ENCODE assay signal across 10 mouse cellular contexts in the genomic region with DNA sequence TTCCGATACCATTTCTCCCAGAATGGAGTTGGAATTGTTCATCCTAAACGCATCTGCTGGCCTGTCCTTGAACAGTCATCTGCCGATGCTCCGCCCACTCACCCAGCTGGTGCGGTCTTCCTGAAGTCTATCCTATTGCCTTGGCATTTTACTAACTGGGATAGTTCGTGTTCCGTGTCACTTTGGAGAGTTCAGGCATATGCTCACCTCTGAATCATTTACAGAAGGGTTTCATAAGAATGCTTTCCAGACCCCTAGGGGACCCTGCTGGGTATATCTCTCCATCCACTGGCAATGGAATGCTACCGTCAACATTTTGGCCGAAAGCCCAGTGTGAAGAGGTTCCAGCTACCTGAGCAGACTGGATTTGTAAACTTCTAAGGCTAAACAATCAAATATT. TPM values are rescaled to one million over a fixed set of nuclear protein-coding genes. Genes with fewer than 3 reads are reported as not detected.
A peak's percentile ranks its signal among the peaks of the same experiment; 100 is the strongest.
DNase-seq lines count a peak whose midpoint lies in the region; ATAC-seq and TF ChIP-seq lines count a peak whose summit lies in the region.
"Had no signal": no experiment of that assay in that cellular context is flagged by ENCODE, and none has a peak within 500 bp of the region (broad histone marks: within the 10 kb centered on the region; RNA-seq: fewer than 3 reads in every experiment).

No protein-coding gene starts in this region.

- H3K9ac ChIP-seq in midbrain, embryonic 11.5 days (ENCODE audit: low read length) = no peak overlapping the region
- H3K9ac ChIP-seq in hindbrain, embryonic 11.5 days (ENCODE audit: low read depth, low read length) = no peak overlapping the region
- H3K9ac ChIP-seq: forebrain, embryonic 12.5 days; heart, embryonic 15.5 days had no signal

- no peaks in the 10 kb centered on the region for H3K9me3 ChIP-seq in heart, embryonic 10.5 days
- no peaks in the 10 kb centered on the region for H3K9me3 ChIP-seq in midbrain, embryonic 11.5 days (ENCODE audit: control insufficient read depth, low read length)
- no peaks in the 10 kb centered on the region for H3K9me3 ChIP-seq in hindbrain, embryonic 11.5 days (ENCODE audit: control insufficient read depth, low read length)
- H3K9me3 ChIP-seq: forebrain, embryonic 12.5 days; heart, embryonic 15.5 days had no signal

- ATAC-seq in midbrain, embryonic 11.5 days (ENCODE audit: low FRiP score) = no peak
- ATAC-seq in hindbrain, embryonic 11.5 days (ENCODE audit: low FRiP score) = no peak

- intact Hi-C loops in heart, postnatal 10 days (cut with DNase I) = no loop called here

- no peaks in the 10 kb centered on the region for H3K27me3 ChIP-seq in heart, embryonic 10.5 days (ENCODE audit: insufficient read depth, poor library complexity, severe bottlenecking)
- H3K27me3 ChIP-seq in midbrain, embryonic 11.5 days (ENCODE audit: control insufficient read depth, insufficient read depth, low read length) = no peaks in the 10 kb centered on the region
- H3K27me3 ChIP-seq in hindbrain, embryonic 11.5 days (ENCODE audit: control insufficient read depth, insufficient read depth, low read length) = no peaks in the 10 kb centered on the region
- H3K27me3 ChIP-seq: forebrain, embryonic 12.5 days; heart, embryonic 15.5 days had no signal

- DNase-seq in heart, postnatal 10 days = peak; percentile 2 to 8
- DNase-seq in heart, embryonic 10.5 days (ENCODE audit: low spot score) = no peak
- DNase-seq in adrenal gland, adult 18-20 months (ENCODE audit: low spot score in 2 of 2) = peak; percentile 13 to 26
- peak; percentile 81 to 87 for DNase-seq in cerebellum, postnatal 14 days
- peak; percentile 23 for DNase-seq in lung, adult 2 months
- DNase-seq in heart, postnatal 4 days = no peak
- no peak for DNase-seq in midbrain, embryonic 11.5 days (ENCODE audit: low spot score, missing footprints)
- no peak for DNase-seq in hindbrain, embryonic 11.5 days (ENCODE audit: low spot score)

- no peak for TF ChIP-seq POLR2A in lung, adult 2 months (IDR thresholded peaks at IDR 0.05; ENCODE audit: borderline replicate concordance, extremely low read depth, low read depth, low read length)

- no peak overlapping the region for H3K27ac ChIP-seq in heart, embryonic 10.5 days
- H3K27ac ChIP-seq in midbrain, embryonic 11.5 days (ENCODE audit: low read depth, low read length) = no peak overlapping the region
- H3K27ac ChIP-seq in hindbrain, embryonic 11.5 days (ENCODE audit: low read depth, low read length) = no peak overlapping the region
- H3K27ac ChIP-seq: forebrain, embryonic 12.5 days; heart, embryonic 15.5 days had no signal

- H3K4me2 ChIP-seq in midbrain, embryonic 11.5 days = no peak overlapping the region
- H3K4me2 ChIP-seq in hindbrain, embryonic 11.5 days (replicated peaks; ENCODE audit: low read depth, low read length) = no peak overlapping the region
- H3K4me2 ChIP-seq: forebrain, embryonic 12.5 days; heart, embryonic 15.5 days had no signal

- H3K4me1 ChIP-seq in heart, embryonic 10.5 days = no peaks in the 10 kb centered on the region
- no peaks in the 10 kb centered on the region for H3K4me1 ChIP-seq in lung, adult 2 months (ENCODE audit: control insufficient read depth, insufficient read depth, low read length)
- no peaks in the 10 kb centered on the region for H3K4me1 ChIP-seq in midbrain, embryonic 11.5 days (ENCODE audit: control insufficient read depth, insufficient read depth, low read length)
- no peaks in the 10 kb centered on the region for H3K4me1 ChIP-seq in hindbrain, embryonic 11.5 days (replicated peaks; ENCODE audit: control insufficient read depth, insufficient read depth, low read length)
- H3K4me1 ChIP-seq: forebrain, embryonic 12.5 days had no signal

- H3K36me3 ChIP-seq in heart, embryonic 10.5 days = no peaks in the 10 kb centered on the region
- H3K36me3 ChIP-seq in midbrain, embryonic 11.5 days (ENCODE audit: control insufficient read depth, insufficient read depth, low read length) = no peaks in the 10 kb centered on the region
- no peaks in the 10 kb centered on the region for H3K36me3 ChIP-seq in hindbrain, embryonic 11.5 days (ENCODE audit: control insufficient read depth, insufficient read depth, low read length)
- H3K36me3 ChIP-seq: forebrain, embryonic 12.5 days; heart, embryonic 15.5 days had no signal

- TF ChIP-seq CTCF in lung, adult 2 months (IDR thresholded peaks at IDR 0.05; ENCODE audit: insufficient read depth, low read length) = no peak

- no peak overlapping the region for H3K4me3 ChIP-seq in heart, embryonic 10.5 days
- no peak overlapping the region for H3K4me3 ChIP-seq in lung, adult 2 months (replicated peaks; ENCODE audit: extremely low read depth, low read depth, low read length)
- H3K4me3 ChIP-seq in midbrain, embryonic 11.5 days (ENCODE audit: low read depth, low read length) = no peak overlapping the region
- no peak overlapping the region for H3K4me3 ChIP-seq in hindbrain, embryonic 11.5 days (ENCODE audit: low read depth, low read length)
- H3K4me3 ChIP-seq: forebrain, embryonic 12.5 days; heart, embryonic 15.5 days had no signal

- WGBS in heart, embryonic 10.5 days = 78% methylated on average over 9 of the region's 9 CpGs
- 53% methylated on average over 9 of the region's 9 CpGs for WGBS in lung, adult 2 months
- WGBS in midbrain, embryonic 11.5 days = 84% methylated on average over 9 of the region's 9 CpGs
- WGBS in hindbrain, embryonic 11.5 days = 82% methylated on average over 9 of the region's 9 CpGs

RNA-seq across cellular contexts. Expression of gene Gls, which starts 37.3 kb away (rescaled TPM):
- total RNA-seq in heart, postnatal 10 days (2021) = 100 to 1,000 TPM in 1 of 2 experiments, 10 to 100 TPM in 1; 99.5 to 101 TPM
- polyA plus RNA-seq in heart, embryonic 10.5 days (2016; fragmentation: Nextera tagmentation; extraction: Ambion mirVana) = 25.1 and 26.1 TPM in 2 replicates
- total RNA-seq in adrenal gland, adult 18-20 months (2021) = 100 to 1,000 TPM in 1 of 2 experiments, 10 to 100 TPM in 1; 88.3 to 101 TPM
- 11.1 and 20.0 TPM in 2 replicates for polyA plus RNA-seq in lung, adult 2 months (2012; rRNA removed)
- 100 to 1,000 TPM in 1 of 2 experiments, 10 to 100 TPM in 1; 96.7 to 101 TPM for total RNA-seq in heart, postnatal 4 days (2021)
- polyA plus RNA-seq in midbrain, embryonic 11.5 days (2014; fragmentation: Nextera tagmentation; extraction: Ambion mirVana) = 28.8 and 31.1 TPM in 2 replicates
- polyA plus RNA-seq in hindbrain, embryonic 11.5 days (2014; fragmentation: Nextera tagmentation; extraction: Ambion mirVana) = 29.9 and 36.5 TPM in 2 replicates

Comparison
In these comparisons a context has a peak if more than half of its experiments do, and no peak if none do; other contexts are left out.
1. DNase-seq: peak in heart, postnatal 10 days (2 of 2), adrenal gland, adult 18-20 months (2 of 2), cerebellum, postnatal 14 days (2 of 2) and lung, adult 2 months (single experiment); none in heart, embryonic 10.5 days (single experiment), heart, postnatal 4 days (single experiment), midbrain, embryonic 11.5 days (single experiment) and hindbrain, embryonic 11.5 days (single experiment).